Mouse (Mus musculus) C2C12 (cell line): ENCODE results near the gene Vps45. TPM values are rescaled to one million over a fixed set of nuclear protein-coding genes. Genes with fewer than 3 reads are reported as not detected.

Source experiments
- H3K27me3 ChIP-seq: one replicate; pipeline ENCODE4 v1.6.1; 2011; ENCODE audit not compliant: control insufficient read depth, insufficient read depth, insufficient read length
- H3K36me3 ChIP-seq: one replicate; pipeline ENCODE4 v1.6.1; 2011; ENCODE audit not compliant: control insufficient read depth, insufficient read depth
- H3K4me3 ChIP-seq: one replicate; pipeline ENCODE4 v1.5.1; 2011; ENCODE audit warnings: mild to moderate bottlenecking, control low read depth; ENCODE audit not compliant: poor library complexity, insufficient read depth, severe bottlenecking
- H3K79me2 ChIP-seq: one replicate; pipeline ENCODE4 v1.6.1; 2011; ENCODE audit not compliant: control insufficient read depth, insufficient read depth
- H3K79me3 ChIP-seq: one replicate; pipeline ENCODE4 v1.6.1; 2011; ENCODE audit warnings: low read depth, control low read depth
- H3ac ChIP-seq: one replicate; pipeline ENCODE3; 2011; ENCODE audit warnings: low read depth; ENCODE audit not compliant: control insufficient read depth, insufficient read length
- CEBPB ChIP-seq: IDR thresholded peaks from one replicate; pipeline ENCODE4 v1.6.1; 2011; ENCODE audit warnings: low read depth, mild to moderate bottlenecking, control low read depth, moderate library complexity
- CTCF ChIP-seq: IDR thresholded peaks from one replicate; pipeline ENCODE4 v1.5.1; 2011; ENCODE audit not compliant: control insufficient read depth, insufficient read depth, insufficient read length
- FOSL1 ChIP-seq: IDR thresholded peaks from one replicate; pipeline ENCODE4 v1.8.0; 2011; ENCODE audit warnings: mild to moderate bottlenecking, low read length; ENCODE audit not compliant: poor library complexity, insufficient read depth, severe bottlenecking
- MAX ChIP-seq: IDR thresholded peaks from one replicate; pipeline ENCODE4 v1.6.1; 2011; ENCODE audit warnings: mild to moderate bottlenecking, control low read depth
- MYOD1 ChIP-seq: IDR thresholded peaks from one replicate; pipeline ENCODE4 v1.6.1; 2011; ENCODE audit warnings: low read depth; ENCODE audit not compliant: control insufficient read depth, insufficient read length
- MYOG ChIP-seq: IDR thresholded peaks from one replicate; pipeline ENCODE4 v1.6.1; 2011; ENCODE audit not compliant: control insufficient read depth, insufficient read length; ENCODE audit errors: extremely low read depth
- USF1 ChIP-seq: IDR thresholded peaks from one replicate; pipeline ENCODE4 v1.6.1; 2011; ENCODE audit warnings: low read depth, mild to moderate bottlenecking, control low read depth, moderate library complexity
- polyA plus RNA-seq: library from polyadenylated mRNA; unstranded; fragments of >200 nt; fragmentation: generic; extraction: Trizol; gene quantifications from one replicate; pipeline ENCODE4 v1.2.1, GENCODE M21; 2012; ENCODE audit warnings: missing spikeins

Vps45 gene
- polyA plus RNA-seq, 1 experiment: 15.6 TPM

GRCm38 (mm10) chr3:96082714-96083508, 24.6 kb upstream of the Vps45 start:
- Histone ChIP-seq H3K4me3 (no peak overlapping the region), H3K79me2 (no peaks in the 10 kb centered on the region), H3K79me3 (no peaks in the 10 kb centered on the region), H3K27me3 (no peaks in the 10 kb centered on the region), H3ac (no peak overlapping the region), H3K36me3 (no peaks in the 10 kb centered on the region)
- TF ChIP-seq USF1: no peak
- TF ChIP-seq FOSL1: no peak
- TF ChIP-seq MAX: no peak
- no peak for TF ChIP-seq MYOD1
- no peak for TF ChIP-seq MYOG
- TF ChIP-seq CTCF: no peak
- no peak for TF ChIP-seq CEBPB

DNA sequence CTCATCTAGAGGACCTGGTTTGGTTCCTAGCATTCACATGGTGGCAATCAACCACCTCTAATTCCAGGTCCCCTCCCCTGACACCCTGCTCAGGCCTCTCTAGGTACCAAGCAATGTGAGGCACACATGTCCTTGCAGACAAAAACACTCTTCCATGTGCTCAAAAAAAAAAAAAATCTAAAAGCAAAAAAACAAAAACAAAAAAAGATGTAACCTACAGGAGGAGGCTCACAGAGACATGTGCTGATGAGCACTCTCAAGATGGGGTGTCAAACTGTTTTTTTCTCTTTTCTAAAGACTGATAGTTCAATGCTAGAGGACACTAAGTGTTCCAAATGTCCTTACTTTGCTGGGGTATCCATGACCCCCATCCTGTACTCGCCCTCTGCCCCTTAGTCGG, 23.8 kb upstream of the Vps45 start:
- H3K79me2 ChIP-seq: no peaks in the 10 kb centered on the region
- no peaks in the 10 kb centered on the region for H3K79me3 ChIP-seq
- no peak overlapping the region for H3K4me3 ChIP-seq
- no peaks in the 10 kb centered on the region for H3K27me3 ChIP-seq
- TF ChIP-seq MAX: no peak
- TF ChIP-seq CTCF: no peak
- TF ChIP-seq MYOD1: no peak
- no peaks in the 10 kb centered on the region for H3K36me3 ChIP-seq
- no peak overlapping the region for H3ac ChIP-seq

DNA sequence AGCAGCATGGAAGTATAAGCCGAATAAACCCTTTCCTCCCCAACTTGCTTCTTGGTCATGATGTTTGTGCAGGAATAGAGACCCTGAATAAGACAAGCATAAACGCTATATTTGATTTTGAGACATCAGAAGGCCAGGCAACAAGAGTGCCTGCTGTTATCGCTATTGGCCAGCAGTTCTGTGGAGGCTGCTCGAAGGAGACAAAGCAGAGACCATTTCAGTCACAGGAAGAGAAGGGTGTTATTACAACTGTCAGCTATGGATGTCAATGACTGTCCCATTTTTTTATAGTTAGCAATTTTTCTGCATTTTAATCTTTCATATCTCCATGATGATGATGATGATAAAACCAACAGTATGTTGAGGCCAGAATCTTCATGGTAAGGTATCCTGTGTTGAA, 23.4 kb upstream of the Vps45 start:
- H3K36me3 ChIP-seq: no peaks in the 10 kb centered on the region
- TF ChIP-seq CTCF: no peak
- no peak for TF ChIP-seq CEBPB
- TF ChIP-seq MYOG: no peak
- TF ChIP-seq MAX: no peak
- TF ChIP-seq USF1: no peak
- no peak for TF ChIP-seq MYOD1
- no peak for TF ChIP-seq FOSL1
- no peak overlapping the region for H3K4me3 ChIP-seq
- no peaks in the 10 kb centered on the region for H3K79me2 ChIP-seq
- no peaks in the 10 kb centered on the region for H3K27me3 ChIP-seq
- no peak overlapping the region for H3ac ChIP-seq
- no peaks in the 10 kb centered on the region for H3K79me3 ChIP-seq

DNA sequence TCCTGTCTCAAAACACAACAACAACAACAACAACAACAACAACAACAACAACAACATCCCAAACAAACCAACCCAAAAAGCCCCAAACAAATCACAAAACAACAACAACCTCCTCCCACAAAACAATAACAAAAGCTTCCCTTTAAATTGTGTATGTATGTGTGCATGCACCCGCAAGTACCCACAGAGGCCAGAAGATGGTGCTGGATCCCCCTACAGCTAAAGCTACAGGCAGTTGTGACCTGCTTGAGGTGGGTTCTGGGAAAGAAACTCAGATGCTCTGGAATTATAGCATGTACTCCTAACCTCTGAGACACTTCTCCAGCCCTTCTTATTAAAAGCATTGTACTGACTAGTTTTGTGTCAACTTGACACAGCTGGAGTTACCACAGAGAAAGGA, 22.7 kb upstream of the Vps45 start:
- H3K36me3 ChIP-seq: no peaks in the 10 kb centered on the region

GRCm38 (mm10) chr3:96078711-96079110, 20.4 kb upstream of the Vps45 start:
- TF ChIP-seq MAX: no peak
- no peak for TF ChIP-seq MYOD1
- no peak for TF ChIP-seq MYOG
- H3K79me2 ChIP-seq: no peaks in the 10 kb centered on the region

More for the DNA sequence above, 22.7 kb upstream of the Vps45 start:
- Histone ChIP-seq H3K27me3 (no peaks in the 10 kb centered on the region), H3K4me3 (no peak overlapping the region), H3ac (no peak overlapping the region), H3K79me3 (no peaks in the 10 kb centered on the region), H3K79me2 (no peaks in the 10 kb centered on the region)
- TF ChIP-seq CTCF: peak; percentile 40
- TF ChIP-seq USF1: no peak

GRCm38 (mm10) chr3:96078066-96078465, 19.8 kb upstream of the Vps45 start:
- Histone ChIP-seq H3K36me3 (no peaks in the 10 kb centered on the region), H3K79me2 (no peaks in the 10 kb centered on the region), H3ac (no peak overlapping the region), H3K4me3 (no peak overlapping the region), H3K79me3 (no peaks in the 10 kb centered on the region), H3K27me3 (no peaks in the 10 kb centered on the region)
- no peak for TF ChIP-seq USF1

More at GRCm38 (mm10) chr3:96078711-96079110, 20.4 kb upstream of the Vps45 start:
- no peak overlapping the region for H3K4me3 ChIP-seq
- H3K79me3 ChIP-seq: no peaks in the 10 kb centered on the region
- no peaks in the 10 kb centered on the region for H3K36me3 ChIP-seq
- no peaks in the 10 kb centered on the region for H3K27me3 ChIP-seq
- H3ac ChIP-seq: no peak overlapping the region
